Mouse (Mus musculus): ENCODE results near the gene Mrps21. TPM values are rescaled to one million over a fixed set of nuclear protein-coding genes. Genes with fewer than 3 reads are reported as not detected.
"Not testable (repeated sequence)": the region's sequence is repeated elsewhere in the genome, so short reads cannot be mapped to it uniquely, and the experiment has no call there.

Gene Mrps21
- polyA plus RNA-seq, 1 experiment from 2014 or later, result 355 TPM

DNA sequence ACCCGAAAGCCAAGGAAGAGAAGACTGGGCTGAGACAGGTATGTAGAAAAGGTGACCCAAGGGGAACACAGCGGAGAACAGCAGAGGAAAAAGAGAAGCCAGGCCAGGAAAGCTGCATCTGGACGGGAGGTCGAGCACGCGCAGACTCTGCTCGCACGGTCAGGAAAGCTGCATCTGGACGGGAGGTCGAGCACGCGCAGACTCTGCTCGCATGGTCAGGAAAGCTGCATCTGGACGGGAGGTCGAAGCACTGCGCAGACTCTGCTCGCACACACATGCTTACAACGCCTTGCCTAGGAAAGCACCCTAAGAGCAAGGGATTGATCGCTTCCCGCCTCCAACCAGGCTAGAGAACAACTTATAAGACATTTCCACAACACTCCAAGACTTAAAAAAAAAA lies 5.7 kb downstream of the Mrps21 start:
- Histone ChIP-seq H3K27me3 (no peaks in the 10 kb centered on the region), H3K4me3 (replicated peaks) (no peak overlapping the region), H3K4me2 (no peak overlapping the region), H3K36me3 (peaks cover 78% of the 10 kb centered on the region), H3K9me3 (no peaks in the 10 kb centered on the region), H3K4me1 (replicated peaks) (peaks cover 6% of the 10 kb centered on the region), H3K9ac (replicated peaks) (no peak overlapping the region), H3K27ac (no peak overlapping the region)
- no peak for ATAC-seq (ENCODE audit: insufficient number of reproducible peaks, insufficient read depth, low FRiP score, low TSS enrichment, low read depth)
- WGBS, result 89% methylated on average over 20 of the region's 20 CpGs

DNA sequence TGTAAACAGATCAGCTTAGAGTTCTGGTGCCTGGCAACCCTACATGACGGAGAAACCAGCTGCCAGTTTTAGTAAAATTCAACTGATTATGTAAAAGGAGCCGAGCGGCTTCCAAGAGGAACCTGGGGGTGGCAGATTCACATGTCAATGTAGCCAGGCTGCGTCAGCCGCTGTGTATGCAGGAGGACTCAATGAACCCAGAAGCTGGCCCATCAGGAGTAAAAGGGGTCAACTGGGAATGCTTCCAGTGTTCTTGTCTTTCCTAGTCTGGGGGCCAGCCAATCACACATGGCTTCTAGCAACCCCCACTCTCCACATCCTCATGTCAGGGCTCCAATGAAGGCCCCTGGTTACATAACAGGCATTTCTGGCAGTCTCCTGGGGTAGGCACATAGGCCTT lies 6.3 kb downstream of the Mrps21 start:
- H3K4me1 ChIP-seq (replicated peaks), result peaks cover under 1% of the 10 kb centered on the region; the same call in 1 of the 2 replicates
- no peak overlapping the region for H3K4me2 ChIP-seq
- H3K4me3 ChIP-seq (replicated peaks), result no peak overlapping the region
- 0 out of 2 replicates have a peak overlapping the region, but pooled peaks have one; percentile 37 for H3K9ac ChIP-seq (replicated peaks)
- no peaks in the 10 kb centered on the region for H3K27me3 ChIP-seq
- peaks cover 75% of the 10 kb centered on the region for H3K36me3 ChIP-seq
- H3K9me3 ChIP-seq, result no peaks in the 10 kb centered on the region
- ATAC-seq (ENCODE audit: insufficient number of reproducible peaks, insufficient read depth, low FRiP score, low TSS enrichment, low read depth), result no peak
- 82% methylated on average over 5 of the region's 5 CpGs for WGBS
- no peak overlapping the region for H3K27ac ChIP-seq

DNA sequence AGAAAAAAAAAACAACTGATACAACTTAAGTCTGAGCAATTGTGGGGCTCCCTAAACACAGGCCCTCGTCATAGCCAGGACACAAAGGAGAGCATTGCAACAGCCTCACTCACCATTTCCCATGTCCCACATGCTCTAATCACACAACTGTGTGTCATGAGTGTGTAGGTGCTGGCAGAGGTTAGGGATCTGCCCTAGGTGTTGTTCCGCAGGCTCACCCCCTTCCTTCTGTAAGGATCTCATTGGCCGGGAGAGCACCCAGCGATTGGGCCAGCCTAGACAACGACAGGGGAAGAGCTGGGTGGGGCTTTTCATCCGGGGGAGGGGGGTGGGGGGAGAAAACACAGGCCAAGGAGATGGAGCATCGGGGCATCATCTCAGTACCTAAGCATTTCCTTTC lies 7.7 kb downstream of the Mrps21 start:
- H3K4me2 ChIP-seq, result no peak overlapping the region
- H3K27me3 ChIP-seq, result no peaks in the 10 kb centered on the region
- no peaks in the 10 kb centered on the region for H3K4me1 ChIP-seq (replicated peaks)
- H3K4me3 ChIP-seq (replicated peaks), result no peak overlapping the region
- no peaks in the 10 kb centered on the region for H3K9me3 ChIP-seq
- no peak for ATAC-seq (ENCODE audit: insufficient number of reproducible peaks, insufficient read depth, low FRiP score, low TSS enrichment, low read depth)
- peaks cover 63% of the 10 kb centered on the region for H3K36me3 ChIP-seq
- 73% methylated on average over 7 of the region's 7 CpGs for whole genome bisulfite sequencing
- no peak overlapping the region for H3K27ac ChIP-seq
- no peak overlapping the region for H3K9ac ChIP-seq (replicated peaks)

DNA sequence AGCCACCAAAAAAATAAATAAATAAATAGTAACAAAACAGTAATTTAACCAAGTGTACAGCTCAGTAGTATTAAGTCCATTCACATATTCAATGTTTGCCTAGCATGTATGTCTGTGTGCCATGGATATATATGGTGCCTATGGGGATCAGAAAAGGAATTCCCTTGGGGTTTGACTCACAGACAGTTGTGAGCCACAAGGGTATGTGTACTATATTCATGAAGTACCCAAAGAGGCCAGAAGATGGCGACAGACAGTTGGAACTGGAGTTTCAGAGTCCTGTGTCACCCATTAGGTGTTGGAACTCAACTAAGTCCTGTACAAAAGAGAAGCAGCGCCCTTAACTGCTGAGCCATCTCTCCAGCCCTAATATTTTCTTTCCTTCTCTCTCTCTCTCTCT lies 9.5 kb downstream of the Mrps21 start:
- H3K27me3 ChIP-seq, result no peaks in the 10 kb centered on the region
- peaks cover 47% of the 10 kb centered on the region for H3K36me3 ChIP-seq
- H3K27ac ChIP-seq, result no peak overlapping the region
- ATAC-seq (ENCODE audit: insufficient number of reproducible peaks, insufficient read depth, low FRiP score, low TSS enrichment, low read depth), result 0 out of 2 replicates have a peak, but pooled peaks have one; percentile 53
- no peaks in the 10 kb centered on the region for H3K9me3 ChIP-seq
- no peak overlapping the region for H3K9ac ChIP-seq (replicated peaks)
- 43% methylated on average over 2 of the region's 2 CpGs for WGBS
- no peaks in the 10 kb centered on the region for H3K4me1 ChIP-seq (replicated peaks)
- no peak overlapping the region for H3K4me2 ChIP-seq
- no peak overlapping the region for H3K4me3 ChIP-seq (replicated peaks)

DNA sequence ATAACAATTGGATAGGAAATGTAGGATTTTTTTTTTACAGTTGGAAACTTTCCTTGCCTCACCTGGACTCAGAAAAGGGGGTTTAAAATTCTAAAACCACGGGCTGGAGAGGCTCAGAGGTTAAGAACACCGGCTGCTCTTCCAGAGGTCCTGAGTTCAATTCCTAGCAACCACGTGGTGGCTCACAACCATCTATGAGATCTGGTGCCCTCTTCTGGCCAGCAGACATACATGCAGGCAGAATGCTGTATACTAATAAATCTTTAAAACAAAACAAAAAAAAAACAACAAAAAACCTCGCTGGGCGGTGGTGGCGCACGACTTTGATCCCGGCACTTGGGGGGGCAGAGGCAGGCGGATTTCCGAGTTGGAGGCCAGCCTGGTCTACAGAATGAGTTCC lies 10.1 kb downstream of the Mrps21 start:
- Histone ChIP-seq H3K27me3 (no peaks in the 10 kb centered on the region), H3K36me3 (peaks cover 44% of the 10 kb centered on the region), H3K9ac (replicated peaks) (no peak overlapping the region), H3K4me2 (no peak overlapping the region), H3K9me3 (no peaks in the 10 kb centered on the region), H3K27ac (no peak overlapping the region), H3K4me3 (replicated peaks) (no peak overlapping the region), H3K4me1 (replicated peaks) (no peaks in the 10 kb centered on the region)
- WGBS, result 81% methylated on average over 10 of the region's 10 CpGs
- no peak for ATAC-seq (ENCODE audit: insufficient number of reproducible peaks, insufficient read depth, low FRiP score, low TSS enrichment, low read depth)

DNA sequence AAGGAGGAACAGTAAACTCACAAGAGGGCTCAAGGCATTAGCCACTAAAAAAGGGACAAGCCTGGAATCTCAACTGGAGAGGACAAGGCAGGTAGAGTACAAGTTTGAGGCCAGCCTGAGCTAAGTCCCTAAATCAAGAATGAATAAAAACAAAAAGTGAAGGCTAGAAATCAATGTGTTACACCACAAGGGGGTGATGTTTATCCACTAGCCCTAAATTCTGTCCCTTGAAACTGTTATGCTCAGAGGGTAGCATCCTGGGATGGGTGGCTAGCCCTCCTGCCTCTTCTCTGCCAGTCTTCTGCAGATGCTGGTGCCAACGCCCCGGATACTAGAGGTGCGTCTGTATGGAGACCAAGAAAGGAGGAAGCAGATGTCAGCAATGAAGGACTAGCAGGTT lies 11.0 kb downstream of the Mrps21 start:
- Histone ChIP-seq H3K4me1 (replicated peaks) (no peaks in the 10 kb centered on the region), H3K27ac (no peak overlapping the region), H3K27me3 (no peaks in the 10 kb centered on the region), H3K36me3 (peaks cover 35% of the 10 kb centered on the region), H3K4me2 (no peak overlapping the region), H3K4me3 (replicated peaks) (no peak overlapping the region), H3K9me3 (no peaks in the 10 kb centered on the region), H3K9ac (replicated peaks) (no peak overlapping the region)
- ATAC-seq (ENCODE audit: insufficient number of reproducible peaks, insufficient read depth, low FRiP score, low TSS enrichment, low read depth), result no peak
- 94% methylated on average over 3 of the region's 3 CpGs for WGBS

DNA sequence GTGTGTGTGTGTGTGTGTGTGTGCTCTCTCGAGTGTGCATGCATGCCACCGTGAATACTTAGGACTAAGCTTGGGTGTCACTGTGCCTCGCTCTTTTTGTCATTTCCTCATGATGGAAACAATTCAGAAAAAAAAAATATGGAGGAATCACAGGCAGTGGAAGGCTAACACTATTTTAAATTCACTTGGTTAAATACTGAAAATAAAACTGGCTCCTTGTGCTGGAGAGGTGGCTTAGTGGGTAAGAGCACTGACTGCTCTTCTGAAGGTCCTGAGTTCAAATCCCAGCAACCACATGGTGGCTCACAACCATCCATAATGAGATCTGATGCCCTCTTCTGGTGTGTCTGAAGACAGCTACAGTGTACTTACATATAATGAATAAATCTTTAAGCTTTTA lies 13.0 kb downstream of the Mrps21 start:
- H3K4me3 ChIP-seq (replicated peaks); H3K27ac ChIP-seq: not testable (repeated sequence)

DNA sequence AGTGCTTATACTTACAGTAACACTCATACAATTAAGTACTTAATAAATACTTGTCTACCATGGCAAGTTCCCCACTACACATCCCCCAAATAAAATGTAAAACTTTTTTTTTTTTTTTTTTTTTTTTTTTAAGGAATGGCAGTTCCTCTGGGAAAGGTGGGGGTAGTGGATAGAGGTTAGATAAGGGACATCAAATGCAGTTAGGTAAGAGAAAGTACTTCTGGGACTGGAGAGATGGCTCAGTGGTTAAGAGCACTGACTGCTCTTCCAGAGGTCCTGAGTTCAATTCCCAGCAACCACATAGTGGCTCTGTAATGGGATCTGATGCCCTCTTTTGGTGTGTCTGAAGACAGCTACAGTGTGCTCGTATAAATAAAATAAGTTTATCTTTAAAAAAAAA lies 14.3 kb downstream of the Mrps21 start:
- peaks cover 24% of the 10 kb centered on the region for H3K36me3 ChIP-seq
- H3K4me3 ChIP-seq (replicated peaks); H3K27me3 ChIP-seq; ATAC-seq (ENCODE audit: insufficient number of reproducible peaks, insufficient read depth, low FRiP score, low TSS enrichment, low read depth); H3K27ac ChIP-seq; H3K4me2 ChIP-seq; H3K4me1 ChIP-seq (replicated peaks); H3K9ac ChIP-seq (replicated peaks); H3K9me3 ChIP-seq: not testable (repeated sequence)
- WGBS, result 72% methylated on average over 1 of the region's 1 CpGs

More for the DNA sequence above, 13.0 kb downstream of the Mrps21 start:
- H3K4me2 ChIP-seq; H3K9ac ChIP-seq (replicated peaks); H3K4me1 ChIP-seq (replicated peaks); ATAC-seq (ENCODE audit: insufficient number of reproducible peaks, insufficient read depth, low FRiP score, low TSS enrichment, low read depth); H3K27me3 ChIP-seq; H3K9me3 ChIP-seq: not testable (repeated sequence)
- 80% methylated on average over 3 of the region's 3 CpGs for WGBS
- peaks cover 19% of the 10 kb centered on the region for H3K36me3 ChIP-seq

DNA sequence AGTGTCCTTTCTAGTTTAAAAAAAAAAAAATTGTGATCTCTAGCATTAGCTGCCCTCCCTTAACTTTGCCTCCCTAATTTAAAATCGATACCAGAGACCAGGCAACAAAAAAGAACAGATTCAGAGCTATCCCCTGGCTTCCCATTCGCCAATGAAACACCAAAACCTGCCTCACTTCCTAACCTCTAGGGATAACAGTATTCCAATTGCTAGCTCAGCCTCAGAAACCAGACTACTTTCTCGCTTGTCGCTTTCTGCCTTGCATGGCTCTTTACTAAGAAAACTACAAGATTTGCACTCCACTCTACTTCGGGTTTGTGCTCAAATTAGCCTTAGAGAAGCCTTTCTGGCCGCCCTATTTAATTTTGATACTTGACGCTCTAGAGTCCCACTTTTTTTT lies 15.2 kb downstream of the Mrps21 start:
- no peaks in the 10 kb centered on the region for H3K27me3 ChIP-seq
- WGBS, result 30% methylated on average over 7 of the region's 7 CpGs
- H3K4me2 ChIP-seq, result peak overlapping the region; percentile 64
- H3K9me3 ChIP-seq, result no peaks in the 10 kb centered on the region
- H3K9ac ChIP-seq (replicated peaks), result peak overlapping the region; percentile 89
- H3K27ac ChIP-seq, result peak overlapping the region; percentile 87
- H3K4me1 ChIP-seq (replicated peaks), result peaks cover 4% of the 10 kb centered on the region; the same call in 1 of the 2 replicates
- H3K4me3 ChIP-seq (replicated peaks), result peak overlapping the region; percentile 84
- ATAC-seq (ENCODE audit: insufficient number of reproducible peaks, insufficient read depth, low FRiP score, low TSS enrichment, low read depth), result 0 out of 2 replicates have a peak, but pooled peaks have one; percentile 2
- peaks cover 24% of the 10 kb centered on the region for H3K36me3 ChIP-seq

DNA sequence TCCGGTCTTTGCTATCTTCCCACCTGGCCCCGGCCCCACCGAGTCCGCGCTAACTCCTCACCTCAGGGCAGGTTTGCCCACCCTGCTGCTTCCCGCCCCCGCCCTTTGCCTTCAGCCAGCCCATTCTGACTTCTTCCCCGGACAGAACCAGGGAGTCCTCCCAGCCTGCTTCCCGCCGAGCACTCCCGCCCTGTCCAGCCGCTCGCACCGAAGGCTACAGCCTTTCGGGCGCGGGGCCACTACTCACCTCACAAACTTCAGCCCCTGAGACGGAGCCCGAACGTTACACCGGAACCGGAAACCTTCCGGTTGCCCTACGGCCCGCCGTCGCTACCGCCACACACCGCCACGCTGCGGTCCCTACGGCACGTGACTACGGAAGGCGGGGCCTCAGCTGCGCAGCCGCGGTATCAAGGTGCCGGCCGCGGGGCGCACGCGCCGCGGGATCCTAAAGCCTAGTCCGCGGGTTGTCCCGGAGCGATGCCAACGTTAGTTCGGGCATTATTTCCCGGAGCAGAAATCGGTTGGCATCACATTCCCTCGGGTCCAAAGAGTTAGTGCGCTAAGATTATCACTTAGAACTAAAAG lies 15.7 kb downstream of the Mrps21 start, which contains the start of gene Prpf3:
Prpf3 (minus strand) TSS at position 384 of the 588 bp plus-strand sequence.
- H3K4me3 ChIP-seq (replicated peaks), result peak within 1 kb of the TSS; percentile 84
- H3K36me3 ChIP-seq, result peaks cover 28% of the 10 kb centered on the region
- WGBS, result under 1% methylated on average over 56 of the region's 56 CpGs
- peak within 1 kb of the TSS; percentile 64 for H3K4me2 ChIP-seq
- H3K9me3 ChIP-seq, result no peaks in the 10 kb centered on the region
- peak within 1 kb of the TSS; percentile 89 for H3K9ac ChIP-seq (replicated peaks)
- H3K27ac ChIP-seq, result peak within 1 kb of the TSS; percentile 87
- peaks cover 4% of the 10 kb centered on the region; the same call in 1 of the 2 replicates for H3K4me1 ChIP-seq (replicated peaks)
- peak; percentile 94 for ATAC-seq (ENCODE audit: insufficient number of reproducible peaks, insufficient read depth, low FRiP score, low TSS enrichment, low read depth)
- no peaks in the 10 kb centered on the region for H3K27me3 ChIP-seq

DNA sequence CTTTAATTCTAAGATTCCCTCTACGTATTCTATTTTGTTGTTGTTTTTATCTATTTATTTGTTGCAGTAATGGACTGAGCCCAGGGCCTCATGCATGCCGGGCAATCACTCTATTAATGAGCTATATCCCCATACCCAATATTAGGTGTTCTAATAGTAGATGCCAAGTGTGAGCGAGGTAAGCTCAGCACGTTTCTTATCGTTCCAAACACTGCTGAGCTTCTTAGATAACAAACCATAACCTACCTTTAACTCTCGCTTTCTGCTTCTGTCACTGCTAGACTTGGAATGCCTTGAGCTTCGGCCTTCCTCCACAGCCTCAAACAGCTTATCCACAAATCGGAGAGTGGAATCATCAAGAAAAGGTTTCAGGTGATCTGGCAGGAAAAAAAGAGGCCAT lies 20.0 kb downstream of the Mrps21 start:
- no peak for ATAC-seq (ENCODE audit: insufficient number of reproducible peaks, insufficient read depth, low FRiP score, low TSS enrichment, low read depth)
- peaks cover 71% of the 10 kb centered on the region for H3K36me3 ChIP-seq
- H3K4me1 ChIP-seq (replicated peaks), result peaks cover 4% of the 10 kb centered on the region; the same call in 1 of the 2 replicates
- no peak overlapping the region for H3K27ac ChIP-seq
- 96% methylated on average over 8 of the region's 8 CpGs for whole genome bisulfite sequencing
- no peak overlapping the region for H3K4me3 ChIP-seq (replicated peaks)
- no peaks in the 10 kb centered on the region for H3K27me3 ChIP-seq
- no peak overlapping the region for H3K4me2 ChIP-seq
- H3K9me3 ChIP-seq, result no peaks in the 10 kb centered on the region
- no peak overlapping the region for H3K9ac ChIP-seq (replicated peaks)

DNA sequence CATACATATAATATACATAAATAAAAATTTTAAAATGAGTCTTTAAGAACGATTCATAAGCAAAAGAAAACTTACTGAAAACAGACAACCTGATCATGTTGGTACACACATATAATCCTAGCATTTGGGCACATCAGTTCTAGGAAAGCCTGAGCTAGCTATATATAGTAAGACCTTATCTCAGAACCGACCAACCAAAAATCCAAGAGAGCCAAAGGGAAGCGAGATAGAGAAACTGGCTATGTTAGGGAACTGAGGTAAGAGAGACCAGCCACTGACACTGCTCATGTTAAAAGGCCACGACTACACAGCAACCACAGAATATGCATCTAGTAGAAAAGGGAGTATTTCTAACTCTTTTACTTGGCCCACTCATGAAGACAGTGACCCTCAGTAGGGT lies 20.7 kb downstream of the Mrps21 start:
- no peaks in the 10 kb centered on the region for H3K27me3 ChIP-seq
- H3K27ac ChIP-seq, result no peak overlapping the region
- no peak for ATAC-seq (ENCODE audit: insufficient number of reproducible peaks, insufficient read depth, low FRiP score, low TSS enrichment, low read depth)
- no peak overlapping the region for H3K4me3 ChIP-seq (replicated peaks)
- no peaks in the 10 kb centered on the region for H3K9me3 ChIP-seq
- no peak overlapping the region for H3K4me2 ChIP-seq
- H3K9ac ChIP-seq (replicated peaks), result no peak overlapping the region
- peaks cover 78% of the 10 kb centered on the region for H3K36me3 ChIP-seq
- 89% methylated on average over 4 of the region's 4 CpGs for WGBS
- peaks cover 4% of the 10 kb centered on the region; the same call in 1 of the 2 replicates for H3K4me1 ChIP-seq (replicated peaks)
